Mouse (Mus musculus) cerebellum, adult 2 months (tissue): ENCODE results near the gene Arhgap24. TPM values are rescaled to one million over a fixed set of nuclear protein-coding genes. Genes with fewer than 3 reads are reported as not detected.

Source experiments
- DNase-seq, 2 experiments: peaks; one replicate each; pipeline ENCODE4 v3.0.0; 2021
- H3K27ac ChIP-seq: fragments of 200-500 bp; 2 replicates; pipeline ENCODE4 v1.5.1; 2012; ENCODE audit warnings: low read length, control low read depth, inconsistent platforms; ENCODE audit not compliant: insufficient read depth
- H3K27me3 ChIP-seq: fragments of 200-500 bp; 2 replicates; pipeline ENCODE4 v1.6.1; 2012; ENCODE audit warnings: inconsistent platforms, mild to moderate bottlenecking, low read length, moderate library complexity; ENCODE audit not compliant: control insufficient read depth, insufficient read depth
- H3K4me1 ChIP-seq: fragments of 200-500 bp; 2 replicates; pipeline ENCODE4 v1.6.1; 2011; ENCODE audit warnings: low read length; ENCODE audit not compliant: control insufficient read depth, insufficient read depth
- H3K4me3 ChIP-seq: fragments of 200-500 bp; replicated peaks from 2 replicates; pipeline ENCODE3; 2011; ENCODE audit warnings: mild to moderate bottlenecking, low read depth, low read length, control low read depth; ENCODE audit not compliant: insufficient read depth
- CTCF ChIP-seq: fragments of 200-500 bp; IDR thresholded peaks from 2 replicates; pipeline ENCODE4 v1.5.1; 2011; ENCODE audit warnings: low read depth, mild to moderate bottlenecking, control low read depth, low read length, moderate library complexity, borderline replicate concordance; ENCODE audit not compliant: insufficient read depth
- POLR2A ChIP-seq: fragments of 200-500 bp; IDR thresholded peaks from 2 replicates; pipeline ENCODE4 v1.6.1; 2011; ENCODE audit warnings: low read length, control low read depth, borderline replicate concordance; ENCODE audit not compliant: insufficient read depth
- WGBS: fragments of 180-500 bp; shearing (Covaris S2); methylation state at CpG from one replicate; pipeline ENCODE4 v1.1.7; 2018; 5-methylcytosine and 5-hydroxymethylcytosine counted together
- polyA plus RNA-seq: library from polyadenylated mRNA; depleted of rRNA; stranded (reverse); fragments of >200 nt; gene quantifications from 2 replicates; pipeline ENCODE4 v1.2.3, GENCODE M21; 2012

The Arhgap24 gene
- polyA plus RNA-seq, 1 experiment = 11.3 TPM

DNA sequence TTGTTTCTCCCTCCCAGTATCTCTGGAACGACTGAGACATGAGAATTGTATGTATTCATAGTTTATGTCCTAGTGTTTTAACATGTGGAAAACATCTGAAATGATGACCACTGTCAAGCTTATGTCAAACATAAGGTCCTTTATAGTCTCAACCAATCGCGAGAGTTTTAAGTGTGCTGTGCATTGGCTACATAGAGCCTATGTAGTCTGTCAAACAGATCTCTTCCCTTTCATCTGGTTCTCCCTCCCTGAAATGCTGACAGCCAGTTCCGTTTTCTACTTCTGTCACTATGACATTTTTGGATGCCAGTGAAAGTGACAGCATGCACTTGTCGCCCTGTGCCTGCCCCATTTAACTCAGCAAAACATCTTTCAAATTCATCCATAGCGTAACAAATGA, 275.8 kb downstream of the Arhgap24 start:
- Histone ChIP-seq H3K4me1 (no peaks in the 10 kb centered on the region), H3K4me3 (no peak overlapping the region), H3K27me3 (no peaks in the 10 kb centered on the region), H3K27ac (no peak overlapping the region)
- no peak for DNase-seq
- no peak for TF ChIP-seq CTCF
- TF ChIP-seq POLR2A = no peak
- WGBS = 78% methylated on average over 6 of the region's 6 CpGs

DNA sequence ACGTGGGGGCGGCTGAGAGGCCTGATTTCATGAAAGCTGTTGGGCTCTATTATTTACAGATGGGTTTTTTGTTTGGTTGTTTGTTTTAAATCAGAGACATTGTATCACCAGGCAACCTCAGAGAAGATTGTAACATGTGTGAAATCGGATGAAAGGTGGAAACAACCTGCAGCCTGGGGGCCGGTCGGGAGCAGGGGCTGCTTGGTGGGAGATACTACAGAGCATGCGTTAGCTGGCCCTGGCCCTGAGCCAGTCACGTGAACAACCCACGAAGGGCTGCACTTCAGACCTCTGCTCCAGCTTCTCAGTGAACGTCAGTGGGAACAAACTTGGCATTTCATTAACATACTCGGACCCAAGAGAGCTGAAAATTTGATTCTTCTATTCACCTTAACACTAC, 284.5 kb downstream of the Arhgap24 start:
- Histone ChIP-seq H3K4me3 (no peak overlapping the region), H3K27me3 (no peaks in the 10 kb centered on the region), H3K27ac (no peak overlapping the region), H3K4me1 (no peaks in the 10 kb centered on the region)
- TF ChIP-seq CTCF = no peak
- no peak for TF ChIP-seq POLR2A
- no peak for DNase-seq
- WGBS = 47% methylated on average over 10 of the region's 10 CpGs

DNA sequence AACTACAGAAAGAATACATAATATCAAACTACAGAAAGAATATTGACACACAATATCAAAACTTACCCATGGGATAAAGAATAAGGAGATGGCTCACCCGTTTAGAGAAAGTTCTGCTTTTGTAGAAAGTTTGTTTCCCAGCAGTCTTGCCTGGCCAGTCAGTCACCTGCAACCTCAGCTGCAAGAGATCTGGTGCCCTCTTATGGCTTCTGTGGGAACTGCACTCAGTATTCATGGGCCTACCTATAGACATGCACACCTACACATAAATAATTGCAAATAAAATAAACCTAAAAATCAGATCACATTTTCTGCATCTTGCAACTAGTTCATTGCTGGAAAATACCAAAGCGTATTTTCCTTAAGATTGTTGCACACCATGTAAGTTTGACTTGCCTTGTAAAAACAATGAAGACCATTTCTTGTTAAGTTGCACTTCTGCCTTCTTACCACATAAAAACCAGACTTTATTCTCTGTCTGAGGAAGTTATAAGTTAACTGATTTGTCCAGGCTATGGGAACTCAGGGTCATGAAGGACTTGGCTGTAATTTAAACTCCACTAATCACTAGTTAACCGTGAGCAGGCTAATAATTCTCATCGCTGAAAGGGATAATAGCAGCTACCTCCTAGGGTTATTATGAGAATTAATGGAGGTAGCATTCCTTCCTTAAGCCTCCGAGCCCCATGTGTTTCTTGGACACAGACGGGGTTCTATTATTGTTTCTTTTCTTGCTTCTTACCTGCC, 285.3 kb downstream of the Arhgap24 start:
- no peak overlapping the region for H3K4me3 ChIP-seq
- no peaks in the 10 kb centered on the region for H3K27me3 ChIP-seq
- no peak for DNase-seq
- TF ChIP-seq CTCF (peak; percentile 24; the same call in 1 of the 2 replicates), POLR2A (no peak)
- WGBS = 89% methylated on average over 6 of the region's 6 CpGs
- no peak overlapping the region for H3K27ac ChIP-seq
- H3K4me1 ChIP-seq = no peaks in the 10 kb centered on the region

DNA sequence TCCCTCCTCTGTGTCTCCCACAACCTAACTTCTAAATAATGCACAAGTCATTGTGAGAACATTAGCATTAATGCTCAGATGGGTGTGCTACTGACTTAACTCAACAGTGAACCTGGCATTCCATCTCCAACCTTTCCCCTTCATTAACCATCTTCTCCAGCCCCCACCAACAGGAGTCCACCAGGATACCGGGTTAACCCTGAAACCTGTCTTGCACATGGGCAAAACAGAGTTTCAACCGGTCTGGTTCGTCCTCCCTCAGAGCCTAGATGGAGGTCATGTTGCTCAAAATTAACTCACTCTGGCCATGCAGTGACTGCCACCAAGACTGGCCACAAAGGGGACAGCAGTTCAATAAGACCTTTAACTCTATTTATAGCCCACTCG, 285.9 kb downstream of the Arhgap24 start:
- Histone ChIP-seq H3K4me3 (no peak overlapping the region), H3K4me1 (no peaks in the 10 kb centered on the region), H3K27me3 (no peaks in the 10 kb centered on the region), H3K27ac (no peak overlapping the region)
- no peak for DNase-seq
- TF ChIP-seq POLR2A (no peak), CTCF (no peak)
- WGBS = 73% methylated on average over 4 of the region's 4 CpGs

DNA sequence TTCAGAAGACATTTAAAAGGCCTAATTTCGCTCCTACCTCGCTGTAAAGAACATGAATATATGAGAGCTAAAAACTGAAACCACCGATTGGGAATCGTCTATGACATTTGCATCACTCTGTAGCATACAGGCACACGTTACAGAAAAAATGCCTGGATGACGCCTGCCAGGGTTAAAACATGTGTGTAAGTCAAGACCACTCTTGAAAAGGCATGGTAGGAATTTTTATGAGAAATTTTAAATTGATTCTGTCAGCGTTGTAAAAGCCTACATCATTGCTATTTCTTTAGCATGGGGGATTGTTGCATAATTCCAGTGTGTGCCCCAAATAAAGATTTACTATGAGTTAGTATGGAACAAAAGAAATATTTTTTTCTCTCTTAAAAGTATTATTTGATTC, 286.6 kb downstream of the Arhgap24 start:
- TF ChIP-seq POLR2A (no peak), CTCF (no peak)
- WGBS = 70% methylated on average over 7 of the region's 7 CpGs
- no peak for DNase-seq
- Histone ChIP-seq H3K27me3 (no peaks in the 10 kb centered on the region), H3K4me3 (no peak overlapping the region), H3K27ac (no peak overlapping the region), H3K4me1 (no peaks in the 10 kb centered on the region)

DNA sequence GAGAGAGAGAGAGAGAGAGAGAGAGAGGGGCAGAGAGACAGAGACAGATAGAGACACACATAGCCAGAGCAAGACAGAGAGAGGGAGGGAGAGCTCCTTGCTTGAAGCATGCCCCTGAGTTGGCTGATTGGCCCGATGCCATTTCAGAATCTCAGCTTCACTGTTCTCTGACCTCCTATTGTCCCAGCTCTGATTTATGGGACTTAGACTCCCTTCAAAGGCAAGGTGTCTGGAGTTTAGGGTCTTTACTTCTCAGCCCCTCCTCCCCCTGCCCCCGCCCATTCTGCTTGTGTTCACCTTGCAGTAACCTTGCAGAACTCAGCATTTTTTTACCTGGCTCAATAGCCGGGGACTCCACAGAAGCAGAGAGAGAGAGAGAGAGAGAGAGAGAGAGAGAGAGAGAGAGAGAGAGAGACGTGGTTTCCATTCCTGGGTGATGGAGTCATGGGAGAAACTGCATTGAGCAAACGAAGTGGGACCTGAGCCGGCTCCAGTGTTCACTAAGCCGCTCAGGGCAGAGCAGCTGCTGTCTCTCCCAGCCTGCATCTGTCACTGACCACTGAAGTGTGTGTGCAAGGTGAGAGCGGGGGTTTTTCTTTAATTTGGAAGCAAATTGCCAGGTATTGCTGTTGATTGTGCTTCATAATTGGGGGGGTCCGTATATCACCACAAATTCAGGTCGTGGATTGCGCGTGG, 287.3 kb downstream of the Arhgap24 start:
- no peak for DNase-seq
- 33% methylated on average over 12 of the region's 12 CpGs for WGBS
- H3K4me3 ChIP-seq = no peak overlapping the region
- no peaks in the 10 kb centered on the region for H3K27me3 ChIP-seq
- TF ChIP-seq POLR2A (no peak), CTCF (no peak)
- no peak overlapping the region for H3K27ac ChIP-seq
- no peaks in the 10 kb centered on the region for H3K4me1 ChIP-seq

DNA sequence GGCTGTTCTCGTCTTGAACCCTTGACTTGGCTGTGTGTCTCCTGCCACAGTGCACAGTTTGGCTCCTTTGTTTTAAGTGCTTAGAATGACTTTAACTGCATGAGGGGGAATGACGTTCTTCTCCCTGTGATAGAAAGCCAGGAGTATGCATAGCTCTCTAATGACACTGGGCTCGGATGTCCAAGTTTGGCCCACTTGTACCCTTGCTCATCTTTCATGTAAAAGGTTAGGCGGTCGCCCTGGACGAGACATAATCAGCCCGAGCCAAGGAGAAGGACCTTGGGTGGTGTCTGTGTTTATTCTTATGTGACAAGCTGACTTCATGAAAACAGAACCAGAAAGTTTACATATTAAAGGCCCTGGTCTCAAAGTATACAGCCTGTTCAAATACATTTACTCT, 289.4 kb downstream of the Arhgap24 start:
- no peak for DNase-seq
- Histone ChIP-seq H3K27ac (no peak overlapping the region), H3K4me1 (no peaks in the 10 kb centered on the region), H3K4me3 (no peak overlapping the region), H3K27me3 (no peaks in the 10 kb centered on the region)
- TF ChIP-seq CTCF = no peak
- TF ChIP-seq POLR2A = no peak
- 69% methylated on average over 7 of the region's 7 CpGs for whole genome bisulfite sequencing

DNA sequence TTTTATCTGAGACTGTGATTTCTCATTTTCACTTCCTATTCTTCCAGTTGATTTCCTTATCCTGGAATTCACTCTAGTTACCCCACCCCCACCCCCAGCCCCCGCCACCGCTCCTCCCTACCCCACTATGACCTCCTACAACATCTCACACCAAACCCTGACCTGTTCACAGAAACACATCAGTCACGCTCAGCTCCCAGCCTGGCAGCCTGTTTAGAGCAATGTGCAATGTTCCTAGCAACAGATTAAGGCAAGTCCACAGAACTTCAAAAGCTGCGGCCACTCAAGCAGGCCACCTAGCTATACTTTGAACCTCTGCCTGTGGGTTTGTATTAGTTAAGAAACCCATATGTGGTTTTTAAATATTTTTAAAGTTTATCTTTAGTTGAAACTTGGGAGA, 293.3 kb downstream of the Arhgap24 start:
- Histone ChIP-seq H3K4me3 (no peak overlapping the region), H3K4me1 (no peaks in the 10 kb centered on the region), H3K27me3 (no peaks in the 10 kb centered on the region; the same call in 1 of the 2 replicates), H3K27ac (no peak overlapping the region)
- no peak for DNase-seq
- TF ChIP-seq POLR2A = no peak
- no peak for TF ChIP-seq CTCF
- 34% methylated on average over 4 of the region's 4 CpGs for WGBS
